Mouse (Mus musculus): ENCODE data around the gene Ppp2r5c. TPM values are rescaled to one million over a fixed set of nuclear protein-coding genes. Genes with fewer than 3 reads are reported as not detected.
A peak's percentile ranks its signal among the peaks of the same experiment; 100 is the strongest.

Gene Ppp2r5c
- polyA plus RNA-seq, 1 experiment from 2014 or later: 143 TPM

- Histone ChIP-seq H3K27me3 (replicated peaks; ENCODE audit: low read depth, poor library complexity, severe bottlenecking) (no peaks in the 10 kb centered on the region), H3K36me3 (replicated peaks) (peaks cover 99% of the 10 kb centered on the region), H3K9me3 (no peaks in the 10 kb centered on the region), H3K4me3 (no peak overlapping the region), H3K4me1 (no peaks in the 10 kb centered on the region), H3K27ac (replicated peaks) (no peak overlapping the region)
- 64% methylated on average over 18 of the region's 18 CpGs for WGBS
- no peak for DNase-seq (ENCODE audit: low spot score)
Observed at GRCm38 (mm10) chr12:110556861-110557628, 110.1 kb downstream of the Ppp2r5c start.

- no peak for DNase-seq (ENCODE audit: low spot score)
- peaks cover 98% of the 10 kb centered on the region for H3K36me3 ChIP-seq (replicated peaks)
- 94% methylated on average over 7 of the region's 7 CpGs for WGBS
Observed at GRCm38 (mm10) chr12:110558175-110558574, 111.3 kb downstream of the Ppp2r5c start.

DNA sequence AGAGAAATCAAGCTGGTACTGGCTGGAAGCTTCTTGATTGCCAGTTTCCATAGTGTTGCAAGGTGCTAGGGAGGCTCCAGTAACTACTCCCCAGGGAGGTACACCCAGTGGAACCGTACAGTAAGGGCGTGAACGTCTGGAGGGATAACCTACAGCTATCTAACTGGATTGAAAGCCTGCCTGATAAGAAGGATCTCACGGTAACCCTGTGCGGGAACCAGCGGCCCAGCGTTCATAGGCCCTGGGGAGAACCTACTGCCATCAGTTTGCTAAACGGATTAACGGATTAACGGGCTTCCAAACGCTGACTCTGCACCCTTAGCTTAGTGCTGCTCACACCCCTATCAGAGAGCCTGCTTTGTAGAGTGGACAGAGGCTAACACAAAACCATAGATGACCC, 116.5 kb downstream of the Ppp2r5c start:
- H3K27me3 ChIP-seq (replicated peaks; ENCODE audit: low read depth, poor library complexity, severe bottlenecking): no peaks in the 10 kb centered on the region
- H3K36me3 ChIP-seq (replicated peaks): peaks cover 98% of the 10 kb centered on the region
- no peaks in the 10 kb centered on the region for H3K9me3 ChIP-seq
- no peaks in the 10 kb centered on the region for H3K4me1 ChIP-seq
- 84% methylated on average over 11 of the region's 11 CpGs for WGBS
- H3K4me3 ChIP-seq: no peak overlapping the region
- no peak for DNase-seq (ENCODE audit: low spot score)
- no peak overlapping the region for H3K27ac ChIP-seq (replicated peaks)

More at GRCm38 (mm10) chr12:110558175-110558574, 111.3 kb downstream of the Ppp2r5c start:
- no peak overlapping the region for H3K4me3 ChIP-seq
- H3K4me1 ChIP-seq: no peaks in the 10 kb centered on the region
- no peaks in the 10 kb centered on the region for H3K9me3 ChIP-seq
- no peaks in the 10 kb centered on the region for H3K27me3 ChIP-seq (replicated peaks; ENCODE audit: low read depth, poor library complexity, severe bottlenecking)
- no peak overlapping the region for H3K27ac ChIP-seq (replicated peaks)

GRCm38 (mm10) chr12:110564848-110565247, 117.9 kb downstream of the Ppp2r5c start:
- no peaks in the 10 kb centered on the region for H3K9me3 ChIP-seq
- H3K27me3 ChIP-seq (replicated peaks; ENCODE audit: low read depth, poor library complexity, severe bottlenecking): no peaks in the 10 kb centered on the region
- H3K36me3 ChIP-seq (replicated peaks): peaks cover 98% of the 10 kb centered on the region
- no peak overlapping the region for H3K4me3 ChIP-seq
- no peaks in the 10 kb centered on the region for H3K4me1 ChIP-seq
- no peak for DNase-seq (ENCODE audit: low spot score)
- WGBS: 92% methylated on average over 11 of the region's 11 CpGs
- H3K27ac ChIP-seq (replicated peaks): no peak overlapping the region

- H3K27ac ChIP-seq (replicated peaks): no peak overlapping the region
- no peaks in the 10 kb centered on the region for H3K4me1 ChIP-seq
- 86% methylated on average over 9 of the region's 9 CpGs for WGBS
- no peak for DNase-seq (ENCODE audit: low spot score)
- H3K27me3 ChIP-seq (replicated peaks; ENCODE audit: low read depth, poor library complexity, severe bottlenecking): no peaks in the 10 kb centered on the region
- H3K9me3 ChIP-seq: no peaks in the 10 kb centered on the region
- peaks cover 98% of the 10 kb centered on the region for H3K36me3 ChIP-seq (replicated peaks)
- no peak overlapping the region for H3K4me3 ChIP-seq
Observed at GRCm38 (mm10) chr12:110566366-110566765, 119.4 kb downstream of the Ppp2r5c start.

- WGBS: 94% methylated on average over 10 of the region's 10 CpGs
- Histone ChIP-seq H3K4me3 (no peak overlapping the region), H3K27me3 (replicated peaks; ENCODE audit: low read depth, poor library complexity, severe bottlenecking) (no peaks in the 10 kb centered on the region), H3K9me3 (no peaks in the 10 kb centered on the region), H3K27ac (replicated peaks) (no peak overlapping the region), H3K36me3 (replicated peaks) (peaks cover 100% of the 10 kb centered on the region), H3K4me1 (no peaks in the 10 kb centered on the region)
- no peak for DNase-seq (ENCODE audit: low spot score)
Observed at GRCm38 (mm10) chr12:110571050-110571449, 124.1 kb downstream of the Ppp2r5c start.

DNA sequence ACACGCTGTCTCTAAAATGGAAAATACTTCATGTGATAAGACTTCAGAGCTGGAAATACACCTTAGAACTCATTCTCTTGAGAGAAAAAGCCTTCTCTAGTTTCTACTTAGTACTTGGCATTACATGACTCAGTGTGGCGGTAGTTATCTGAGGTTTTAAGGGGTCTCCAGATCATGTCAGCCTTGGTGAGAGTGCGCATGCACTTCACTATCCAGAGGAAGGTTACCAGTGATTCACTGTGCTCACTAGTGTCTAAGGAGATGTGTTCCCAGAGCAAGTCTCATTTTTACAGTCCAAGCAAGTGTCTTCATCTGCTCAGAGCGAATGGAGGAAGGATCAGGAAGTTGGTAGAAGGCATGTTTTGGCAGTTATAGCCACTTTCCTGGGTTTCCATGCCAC, 125.4 kb downstream of the Ppp2r5c start:
- DNase-seq (ENCODE audit: low spot score): no peak

DNA sequence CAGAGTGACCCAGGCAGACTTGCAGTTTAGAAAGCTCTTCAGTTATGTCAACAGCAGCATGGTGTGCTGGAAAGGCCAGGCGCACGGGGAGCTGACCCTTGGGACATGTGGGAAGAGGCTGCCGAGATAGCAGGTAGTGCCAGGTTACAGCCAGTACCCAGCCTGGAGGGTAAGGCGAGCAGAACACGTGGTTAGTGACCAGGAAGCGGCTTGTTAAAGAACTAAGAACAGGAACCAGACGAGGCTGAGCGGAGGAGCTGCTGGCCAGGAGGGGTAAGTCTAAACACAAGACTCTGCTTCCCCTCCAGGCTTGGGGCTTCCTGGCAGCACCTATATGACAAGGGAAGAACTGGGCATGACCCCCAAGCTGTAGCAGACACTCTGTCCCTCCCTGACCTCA, 126.7 kb downstream of the Ppp2r5c start:
- Histone ChIP-seq H3K36me3 (replicated peaks) (peaks cover 78% of the 10 kb centered on the region), H3K4me1 (no peaks in the 10 kb centered on the region), H3K27me3 (replicated peaks; ENCODE audit: low read depth, poor library complexity, severe bottlenecking) (no peaks in the 10 kb centered on the region), H3K27ac (replicated peaks) (no peak overlapping the region), H3K4me3 (no peak overlapping the region), H3K9me3 (no peaks in the 10 kb centered on the region)
- DNase-seq (ENCODE audit: low spot score): no peak
- 83% methylated on average over 8 of the region's 8 CpGs for WGBS

More for the DNA sequence above, 125.4 kb downstream of the Ppp2r5c start:
- no peak overlapping the region for H3K27ac ChIP-seq (replicated peaks)
- 94% methylated on average over 4 of the region's 4 CpGs for WGBS
- no peak overlapping the region for H3K4me3 ChIP-seq
- H3K4me1 ChIP-seq: no peaks in the 10 kb centered on the region
- no peaks in the 10 kb centered on the region for H3K27me3 ChIP-seq (replicated peaks; ENCODE audit: low read depth, poor library complexity, severe bottlenecking)
- H3K36me3 ChIP-seq (replicated peaks): peaks cover 87% of the 10 kb centered on the region
- no peaks in the 10 kb centered on the region for H3K9me3 ChIP-seq

- H3K27ac ChIP-seq (replicated peaks): no peak overlapping the region
- DNase-seq (ENCODE audit: low spot score): no peak
- no peaks in the 10 kb centered on the region for H3K9me3 ChIP-seq
- H3K27me3 ChIP-seq (replicated peaks; ENCODE audit: low read depth, poor library complexity, severe bottlenecking): no peaks in the 10 kb centered on the region
- peaks cover 67% of the 10 kb centered on the region for H3K36me3 ChIP-seq (replicated peaks)
- no peak overlapping the region for H3K4me3 ChIP-seq
- no peaks in the 10 kb centered on the region for H3K4me1 ChIP-seq
- 74% methylated on average over 4 of the region's 4 CpGs for WGBS
Observed at GRCm38 (mm10) chr12:110575926-110576325, 129.0 kb downstream of the Ppp2r5c start.

DNA sequence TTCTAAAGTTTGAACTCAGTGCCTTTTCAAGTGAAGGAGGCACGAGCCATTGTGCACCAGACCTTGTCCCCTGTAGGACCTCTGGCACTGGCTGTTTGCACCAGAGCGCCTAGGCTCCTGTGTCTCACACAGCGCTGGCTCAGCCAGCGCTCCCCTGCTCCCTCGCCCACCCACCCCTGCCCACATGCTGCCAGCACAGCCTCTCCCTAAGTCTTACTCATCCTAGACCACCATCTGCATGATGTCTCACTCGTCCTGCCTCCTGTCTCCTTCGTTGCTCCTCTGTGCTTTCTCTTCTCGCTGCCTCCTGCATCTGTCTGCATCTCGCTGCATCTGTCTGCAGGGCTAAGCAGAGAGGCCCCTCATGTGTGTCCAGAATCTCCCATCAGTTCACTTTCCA, 131.4 kb downstream of the Ppp2r5c start:
- Histone ChIP-seq H3K4me1 (no peaks in the 10 kb centered on the region), H3K9me3 (no peaks in the 10 kb centered on the region), H3K4me3 (no peak overlapping the region), H3K27me3 (replicated peaks; ENCODE audit: low read depth, poor library complexity, severe bottlenecking) (no peaks in the 10 kb centered on the region), H3K27ac (replicated peaks) (no peak overlapping the region), H3K36me3 (replicated peaks) (peaks cover 44% of the 10 kb centered on the region)
- WGBS: 87% methylated on average over 9 of the region's 9 CpGs
- DNase-seq (ENCODE audit: low spot score): no peak

GRCm38 (mm10) chr12:110588622-110589021, 141.7 kb downstream of the Ppp2r5c start:
- WGBS: 83% methylated on average over 6 of the region's 6 CpGs
- peaks cover 23% of the 10 kb centered on the region for H3K4me1 ChIP-seq
- no peak overlapping the region for H3K4me3 ChIP-seq
- DNase-seq (ENCODE audit: low spot score): no peak
- H3K9me3 ChIP-seq: no peaks in the 10 kb centered on the region
- no peaks in the 10 kb centered on the region for H3K36me3 ChIP-seq (replicated peaks)
- H3K27me3 ChIP-seq (replicated peaks; ENCODE audit: low read depth, poor library complexity, severe bottlenecking): no peaks in the 10 kb centered on the region
- H3K27ac ChIP-seq (replicated peaks): no peak overlapping the region

GRCm38 (mm10) chr12:110590804-110591259, 143.9 kb downstream of the Ppp2r5c start:
- 2% methylated on average over 15 of the region's 15 CpGs for WGBS

GRCm38 (mm10) chr12:110591260-110591883, 144.5 kb downstream of the Ppp2r5c start:
- H3K4me3 ChIP-seq: peak overlapping the region; percentile 84
- H3K4me1 ChIP-seq: peaks cover 18% of the 10 kb centered on the region
- under 1% methylated on average over 56 of the region's 56 CpGs for WGBS
- no peaks in the 10 kb centered on the region for H3K9me3 ChIP-seq
- DNase-seq (ENCODE audit: low spot score): peak; percentile 98
- peak overlapping the region; percentile 95 for H3K27ac ChIP-seq (replicated peaks)
- H3K36me3 ChIP-seq (replicated peaks): no peaks in the 10 kb centered on the region
- H3K27me3 ChIP-seq (replicated peaks; ENCODE audit: low read depth, poor library complexity, severe bottlenecking): no peaks in the 10 kb centered on the region

More at GRCm38 (mm10) chr12:110590804-110591259, 143.9 kb downstream of the Ppp2r5c start:
- peaks cover 19% of the 10 kb centered on the region for H3K4me1 ChIP-seq
- H3K36me3 ChIP-seq (replicated peaks): no peaks in the 10 kb centered on the region
- no peaks in the 10 kb centered on the region for H3K9me3 ChIP-seq
- no peak for DNase-seq (ENCODE audit: low spot score)
- H3K27me3 ChIP-seq (replicated peaks; ENCODE audit: low read depth, poor library complexity, severe bottlenecking): no peaks in the 10 kb centered on the region
- peak overlapping the region; percentile 95 for H3K27ac ChIP-seq (replicated peaks)
- peak overlapping the region; percentile 84 for H3K4me3 ChIP-seq
